Mouse (Mus musculus) olfactory bulb, adult 2 months (tissue): Measurements from ENCODE around the gene Tssk1.

Experiments
- CTCF ChIP-seq: fragments of 200-500 bp; IDR thresholded peaks from 2 replicates; pipeline ENCODE4 v1.5.1; 2012; ENCODE audit warnings: low read depth, mild to moderate bottlenecking, low read length, moderate library complexity; ENCODE audit not compliant: insufficient read depth
- POLR2A ChIP-seq: fragments of 200-500 bp; IDR thresholded peaks from 2 replicates; pipeline ENCODE4 v1.6.1; 2012; ENCODE audit warnings: mild to moderate bottlenecking, low read depth, low read length, moderate library complexity; ENCODE audit not compliant: insufficient read depth

DNA sequence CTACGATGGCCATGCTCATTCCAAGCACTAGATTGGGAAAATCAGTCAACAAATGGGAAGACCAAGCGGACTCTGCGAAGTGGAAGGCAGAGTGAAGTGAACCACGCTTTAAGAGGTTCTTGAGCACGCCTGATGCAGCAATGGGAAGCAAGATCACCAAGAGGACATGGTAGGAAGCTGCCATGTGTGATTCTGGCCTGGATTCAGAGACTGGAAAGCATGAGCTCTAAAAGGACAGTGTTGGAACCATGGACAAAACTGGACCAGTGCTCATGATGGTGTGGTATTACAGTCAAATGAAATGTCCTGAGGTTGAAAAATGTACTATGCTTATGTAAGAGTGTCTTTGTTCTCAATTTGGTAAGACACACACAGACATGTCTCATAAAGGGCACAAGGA lies 42.7 kb upstream of the Tssk1 start:
- TF ChIP-seq CTCF (no peak), POLR2A (no peak)
